Mouse (Mus musculus): ENCODE measurements around the gene L3hypdh.

DNA sequence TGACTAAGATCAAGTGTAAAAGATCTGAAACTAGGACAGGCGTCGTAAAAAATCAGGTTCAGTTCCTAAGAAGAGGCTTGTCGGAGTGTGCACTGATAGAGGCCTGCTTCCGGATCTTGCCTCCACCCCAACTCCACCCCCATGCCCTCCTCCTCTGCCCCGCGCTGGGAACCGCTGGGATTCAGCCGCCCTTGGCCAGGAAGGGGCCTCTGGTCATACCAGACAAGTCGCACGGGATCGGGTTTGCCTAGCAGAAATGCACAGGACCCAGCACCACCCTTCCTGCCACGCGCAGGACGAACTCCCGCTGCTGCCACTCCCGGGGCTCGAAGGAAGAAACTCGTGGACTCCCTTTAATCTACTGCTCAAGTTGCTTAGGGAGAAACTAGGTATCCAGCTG, 2.9 kb downstream of the L3hypdh start:
- TF ChIP-seq CTCF (IDR thresholded peaks at IDR 0.05; ENCODE audit: extremely low read depth, insufficient read depth, low read length) (no peak), POLR2A (IDR thresholded peaks at IDR 0.05; ENCODE audit: extremely low read depth, insufficient read depth, low read length) (no peak)
